Comparison of ENCODE assay signal across 9 mouse cellular contexts in the genomic region with DNA sequence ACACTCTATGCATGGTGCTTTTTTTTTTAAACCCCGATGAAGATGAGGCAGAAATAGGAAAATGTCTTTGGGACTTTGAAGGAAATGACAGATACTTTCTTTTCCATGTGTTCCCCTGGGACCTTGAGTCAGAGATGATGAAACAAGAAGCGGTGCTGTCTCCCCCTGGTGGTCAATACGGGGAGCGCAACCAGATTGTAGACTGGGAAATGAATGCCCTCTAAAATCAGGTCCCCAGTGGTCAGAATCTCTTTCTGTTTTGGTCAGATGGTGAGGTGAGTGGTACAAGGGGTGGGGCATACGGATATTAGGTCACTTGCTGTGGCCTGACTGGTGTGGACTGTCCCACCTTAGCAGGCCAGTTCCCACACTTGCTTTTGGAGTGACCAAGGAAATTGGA. TPM values are rescaled to one million over a fixed set of nuclear protein-coding genes. Genes with fewer than 3 reads are reported as not detected.
DNase-seq lines count a peak whose midpoint lies in the region; ATAC-seq and TF ChIP-seq lines count a peak whose summit lies in the region.
"Had no signal": no experiment of that assay in that cellular context is flagged by ENCODE, and none has a peak within 500 bp of the region (broad histone marks: within the 10 kb centered on the region; RNA-seq: fewer than 3 reads in every experiment).

No protein-coding gene starts in this region.

- no peak overlapping the region for H3K4me2 ChIP-seq in kidney, embryonic 15.5 days
- H3K4me2 ChIP-seq: stomach, embryonic 15.5 days had no signal

- no peak for ATAC-seq in kidney, embryonic 15.5 days (replicated peaks; ENCODE audit: low FRiP score)
- peak; percentile 60 for ATAC-seq in monocyte, adult 5-6 weeks (replicated peaks; ENCODE audit: insufficient number of reproducible peaks, low FRiP score, low TSS enrichment, poor library complexity, severe bottlenecking)

- no peaks in the 10 kb centered on the region for H3K9me3 ChIP-seq in kidney, embryonic 15.5 days (replicated peaks)
- H3K9me3 ChIP-seq: stomach, embryonic 15.5 days had no signal

- 5% methylated on average over 5 of the region's 5 CpGs for WGBS in kidney, embryonic 15.5 days

- no peaks in the 10 kb centered on the region for H3K36me3 ChIP-seq in kidney, embryonic 15.5 days
- no peaks in the 10 kb centered on the region for H3K36me3 ChIP-seq in testis, adult 2 months (ENCODE audit: control insufficient read depth, insufficient read depth, low read length)
- H3K36me3 ChIP-seq: stomach, embryonic 15.5 days had no signal

- H3K4me1 ChIP-seq in kidney, embryonic 15.5 days, result peaks cover 26% of the 10 kb centered on the region
- H3K4me1 ChIP-seq in testis, adult 2 months (ENCODE audit: control insufficient read depth, insufficient read depth, low read length), result peaks cover 7% of the 10 kb centered on the region

- no peak overlapping the region for H3K9ac ChIP-seq in kidney, embryonic 15.5 days
- H3K9ac ChIP-seq: stomach, embryonic 15.5 days had no signal

- no peak for TF ChIP-seq POLR2A in testis, adult 2 months (IDR thresholded peaks at IDR 0.05; ENCODE audit: control insufficient read depth, low read depth, low read length)

- no peak overlapping the region for H3K4me3 ChIP-seq in kidney, embryonic 15.5 days (replicated peaks)
- no peak overlapping the region for H3K4me3 ChIP-seq in left cerebral cortex, adult 2 months
- no peak overlapping the region for H3K4me3 ChIP-seq in testis, adult 2 months (ENCODE audit: control insufficient read depth, low read depth, low read length)
- H3K4me3 ChIP-seq: stomach, embryonic 15.5 days had no signal

- H3K27ac ChIP-seq in kidney, embryonic 15.5 days, result no peak overlapping the region
- no peak overlapping the region for H3K27ac ChIP-seq in left cerebral cortex, adult 2 months
- no peak overlapping the region for H3K27ac ChIP-seq in testis, adult 2 months (ENCODE audit: control insufficient read depth, insufficient read depth, low read depth, low read length)
- H3K27ac ChIP-seq: stomach, embryonic 15.5 days had no signal

- H3K27me3 ChIP-seq in kidney, embryonic 15.5 days, result peaks cover 22% of the 10 kb centered on the region
- H3K27me3 ChIP-seq in testis, adult 2 months (ENCODE audit: control insufficient read depth, insufficient read depth, low read length), result no peaks in the 10 kb centered on the region
- H3K27me3 ChIP-seq: stomach, embryonic 15.5 days had no signal

- intact Hi-C loops in heart, postnatal 10 days (cut with DNase I), result loop anchor here (1.0 kb wide), 1 partner anchor 91 kb away; no protein-coding TSS in a partner anchor
- intact Hi-C loops in left cerebral cortex, adult 2 months (cut with DNase I), result no loop called here

- TF ChIP-seq CTCF in left cerebral cortex, adult 2 months (IDR thresholded peaks at IDR 0.05), result peak; percentile 97
- TF ChIP-seq CTCF in testis, adult 2 months (IDR thresholded peaks at IDR 0.05; ENCODE audit: control insufficient read depth, insufficient read depth, insufficient replicate concordance, low read depth, low read length), result peak; percentile 79

- peak; percentile 72 for DNase-seq in kidney, adult 11 months
- DNase-seq in adrenal gland, adult 8-10 months, result peak; percentile 52
- DNase-seq in embryo, embryonic 10.5 days (ENCODE audit: low spot score), result peak; percentile 90
- DNase-seq in heart, postnatal 10 days, result peak; percentile 73 to 88
- DNase-seq in left cerebral cortex, adult 2 months (ENCODE audit: extremely low spot score in 1 of 2, low spot score in 2 of 2), result peak; percentile 64 to 69

RNA-seq across cellular contexts. Expression of gene Fahd2a, which starts 9.4 kb away (rescaled TPM):
- 26.7 and 34.9 TPM in 2 replicates for polyA plus RNA-seq in kidney, embryonic 15.5 days (2015; fragmentation: Nextera tagmentation; extraction: Ambion mirVana)
- total RNA-seq in adrenal gland, adult 8-10 months (2022), result 10 to 100 TPM; 50.4 to 65.8 (median 54.9) TPM
- total RNA-seq in heart, postnatal 10 days (2021), result 10 to 100 TPM; 25.2 to 25.3 TPM
- 10 to 100 TPM; 15.9 to 20.5 TPM for total RNA-seq in left cerebral cortex, adult 2 months (2021)
- total RNA-seq in monocyte, adult 5-6 weeks (2017), result 6.5 to 14.6 TPM (median 7.1 TPM) in 3 replicates
- polyA plus RNA-seq in testis, adult 2 months (2012; rRNA removed), result 26.7 and 27.1 TPM in 2 replicates

RNA-seq across cellular contexts. Expression of gene Gpat2, which starts 28.8 kb away (rescaled TPM):
- polyA plus RNA-seq in kidney, embryonic 15.5 days (2015; fragmentation: Nextera tagmentation; extraction: Ambion mirVana), result 0.30 TPM in 2 replicates
- under 1 TPM in 3 of 4 experiments, not detected in 1; 0.17 to 0.94 (median 0.71) TPM for total RNA-seq in adrenal gland, adult 8-10 months (2022)
- not detected for total RNA-seq in heart, postnatal 10 days (2021)
- total RNA-seq in left cerebral cortex, adult 2 months (2021), result under 1 TPM; 0.29 to 0.37 TPM
- not detected in 3 replicates for total RNA-seq in monocyte, adult 5-6 weeks (2017)
- 53.2 and 63.0 TPM in 2 replicates for polyA plus RNA-seq in testis, adult 2 months (2012; rRNA removed)
